Mouse (Mus musculus) liver, embryonic 13.5 days (tissue): Measurements from ENCODE around the gene Camk2n1. TPM values are rescaled to one million over a fixed set of nuclear protein-coding genes. Genes with fewer than 3 reads are reported as not detected.
"Not testable (repeated sequence)": the region's sequence is repeated elsewhere in the genome, so short reads cannot be mapped to it uniquely, and the experiment has no call there.

ENCODE experiments used
- ATAC-seq: fragments of 200-750 bp; cut with Nextera tagmentation; 2 replicates; pipeline ENCODE4 v1.8.0; 2017; ENCODE audit warnings: low read depth, mild to moderate bottlenecking, moderate number of reproducible peaks, moderate library complexity
- DNase-seq: peaks from one replicate; pipeline ENCODE4 v3.0.0; 2022
- H3K27ac ChIP-seq: fragments of 300-500 bp; sonication (generic); 2 replicates; pipeline ENCODE4 v1.5.1; 2015; ENCODE audit warnings: moderate library complexity, mild to moderate bottlenecking, inconsistent platforms
- H3K27me3 ChIP-seq: fragments of 300-500 bp; sonication (generic); 2 replicates; pipeline ENCODE4 v1.6.1; 2015; ENCODE audit warnings: mild to moderate bottlenecking, inconsistent platforms
- H3K36me3 ChIP-seq: fragments of 300-500 bp; sonication (generic); 2 replicates; pipeline ENCODE4 v1.6.1; 2015; ENCODE audit warnings: mild to moderate bottlenecking, inconsistent platforms
- H3K4me1 ChIP-seq: fragments of 300-500 bp; sonication (generic); replicated peaks from 2 replicates; pipeline ENCODE4 v1.6.1; 2015; ENCODE audit warnings: inconsistent platforms
- H3K4me2 ChIP-seq: fragments of 300-500 bp; sonication (generic); 2 replicates; pipeline ENCODE4 v1.6.1; 2015; ENCODE audit warnings: inconsistent platforms, mild to moderate bottlenecking, moderate library complexity
- H3K4me3 ChIP-seq: fragments of 300-500 bp; sonication (generic); replicated peaks from 2 replicates; pipeline ENCODE4 v1.5.1; 2015; ENCODE audit warnings: mild to moderate bottlenecking, inconsistent platforms
- H3K9ac ChIP-seq: fragments of 300-500 bp; sonication (generic); 2 replicates; pipeline ENCODE4 v1.6.1; 2015; ENCODE audit warnings: mild to moderate bottlenecking, inconsistent platforms
- H3K9me3 ChIP-seq: fragments of 300-500 bp; sonication (generic); replicated peaks from 2 replicates; pipeline ENCODE4 v1.6.1; 2016; ENCODE audit warnings: inconsistent platforms
- WGBS: fragments of 180-500 bp; shearing (Covaris S2); methylation state at CpG from one replicate; pipeline ENCODE4 v1.1.7; 2015; ENCODE audit not compliant: insufficient replicate concordance; 5-methylcytosine and 5-hydroxymethylcytosine counted together
- polyA plus RNA-seq: library from polyadenylated mRNA; unstranded; fragments of >200 nt; fragmentation: Nextera tagmentation; extraction: Ambion mirVana; gene quantifications from 2 replicates; pipeline ENCODE4 v1.2.1, GENCODE M21; 2015

Gene Camk2n1
- polyA plus RNA-seq, 1 experiment from 2014 or later = 1.3 TPM

DNA sequence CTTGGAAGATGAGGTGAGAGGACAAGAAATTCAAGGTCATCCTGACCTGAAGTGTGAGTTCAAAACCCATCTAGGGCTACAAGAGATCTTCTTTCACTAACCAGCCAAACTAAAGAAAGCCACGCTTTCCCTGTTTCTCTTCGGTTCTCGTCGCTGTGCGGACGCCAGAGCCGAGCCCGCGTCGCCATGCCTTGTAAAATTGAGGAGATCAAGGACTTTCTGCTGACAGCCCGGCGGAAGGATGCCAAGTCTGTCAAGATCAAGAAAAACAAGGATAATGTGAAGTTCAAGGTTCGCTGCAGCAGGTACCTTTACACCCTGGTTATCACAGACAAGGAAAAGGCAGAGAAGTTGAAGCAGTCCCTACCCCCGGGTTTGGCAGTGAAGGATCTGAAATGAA, 28.5 kb upstream of the Camk2n1 start:
- H3K4me2 ChIP-seq, H3K27ac ChIP-seq, DNase-seq, H3K9me3 ChIP-seq, H3K4me3 ChIP-seq, H3K36me3 ChIP-seq, H3K27me3 ChIP-seq, H3K4me1 ChIP-seq, ATAC-seq, H3K9ac ChIP-seq: not testable (repeated sequence)
- WGBS = 72% methylated on average over 14 of the region's 14 CpGs

DNA sequence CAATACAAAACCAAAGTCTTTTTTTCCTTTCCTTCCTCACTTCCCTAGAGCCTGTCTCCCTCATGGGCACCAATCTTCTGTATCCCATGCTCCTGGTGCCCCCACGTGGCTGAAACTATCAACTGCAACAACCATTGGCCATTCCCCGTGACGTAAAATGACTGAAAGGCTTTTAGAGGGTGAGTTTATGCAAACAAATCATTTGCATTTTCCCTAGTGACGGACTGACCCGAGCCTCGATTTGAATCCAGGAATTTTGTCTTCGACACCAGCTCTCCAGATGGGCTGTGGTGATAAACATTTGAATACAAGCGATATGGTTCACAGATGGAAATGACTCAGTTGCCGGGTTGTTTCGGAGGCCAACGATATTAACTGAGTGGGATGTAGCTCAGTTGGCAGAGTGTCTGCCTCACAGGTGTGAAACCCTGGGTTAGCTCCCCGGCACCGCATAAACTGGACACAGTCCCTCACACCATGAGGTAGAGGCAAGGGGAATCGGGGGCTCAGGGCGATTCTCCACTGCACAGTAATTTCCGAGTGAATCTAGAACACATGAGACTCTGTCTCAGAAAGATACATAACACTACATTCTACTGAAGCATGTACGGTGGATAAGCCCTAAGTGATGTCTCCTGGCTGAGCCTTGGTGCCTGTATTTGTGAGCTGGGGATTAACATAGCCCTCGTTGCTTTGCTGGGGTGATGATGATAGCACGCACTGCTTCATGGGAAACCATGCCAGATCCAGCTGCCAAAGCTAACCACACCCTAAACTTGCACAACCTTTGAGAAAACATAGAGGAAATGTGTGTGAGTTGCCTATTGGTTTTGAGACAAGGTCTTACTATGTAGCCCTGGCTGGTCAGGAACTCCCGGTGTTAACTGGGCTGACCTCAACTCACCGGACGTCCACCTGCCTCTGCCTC, 27.1 kb upstream of the Camk2n1 start:
- ATAC-seq (peak; percentile 45; the same call in 1 of the 2 replicates), DNase-seq (peak; percentile 47)
- Histone ChIP-seq H3K4me3 (no peak overlapping the region), H3K9me3 (no peaks in the 10 kb centered on the region), H3K27ac (no peak overlapping the region), H3K4me2 (peak overlapping the region; percentile 13; the same call in 1 of the 2 replicates), H3K4me1 (no peaks in the 10 kb centered on the region), H3K27me3 (peaks cover 9% of the 10 kb centered on the region), H3K9ac (no peak overlapping the region), H3K36me3 (no peaks in the 10 kb centered on the region)
- WGBS = 32% methylated on average over 22 of the region's 22 CpGs

DNA sequence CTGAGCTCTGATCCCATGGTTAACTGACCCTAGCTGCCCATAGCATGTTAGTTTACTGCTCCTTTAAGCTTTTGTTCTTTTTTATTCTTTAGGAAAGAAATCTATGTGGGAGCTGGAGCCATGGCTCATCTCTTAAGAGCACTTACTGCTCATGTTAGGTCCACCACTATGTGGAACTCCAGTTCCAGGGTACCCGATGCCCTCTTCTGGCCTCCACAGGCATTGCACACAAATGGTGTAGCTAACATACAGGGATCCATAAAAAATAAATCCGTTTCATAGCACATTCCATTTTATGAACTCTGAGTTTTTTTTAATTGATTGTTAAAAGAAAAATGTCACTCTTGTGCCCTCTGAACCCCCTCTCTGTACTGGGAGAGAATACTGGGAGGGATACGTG, 24.3 kb upstream of the Camk2n1 start:
- Histone ChIP-seq H3K4me3 (no peak overlapping the region), H3K4me2 (no peak overlapping the region), H3K27me3 (peaks cover 13% of the 10 kb centered on the region), H3K4me1 (peaks cover 5% of the 10 kb centered on the region), H3K36me3 (no peaks in the 10 kb centered on the region), H3K9ac (no peak overlapping the region), H3K27ac (no peak overlapping the region), H3K9me3 (no peaks in the 10 kb centered on the region)
- no peak for DNase-seq
- WGBS = 29% methylated on average over 3 of the region's 3 CpGs
- ATAC-seq = no peak

DNA sequence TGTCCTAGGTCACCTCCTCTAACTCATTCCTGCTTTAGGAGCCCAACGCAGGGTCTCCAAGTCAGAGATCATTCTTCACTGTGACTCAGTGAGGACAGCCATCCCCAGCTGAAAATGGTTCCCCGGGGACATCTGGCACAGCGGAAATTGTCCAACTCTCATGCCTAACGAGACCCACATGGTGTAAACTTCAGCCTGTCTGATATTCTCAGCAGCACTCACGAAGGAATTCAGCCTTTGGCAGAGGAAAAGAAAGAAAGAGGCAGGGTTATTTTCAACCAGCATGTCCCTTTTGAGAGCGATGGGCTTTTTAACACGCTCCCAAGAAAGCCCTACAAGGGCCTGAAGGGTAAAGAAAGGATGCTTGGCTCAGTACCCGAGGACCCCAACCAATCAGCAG, 22.8 kb upstream of the Camk2n1 start:
- ATAC-seq (no peak), DNase-seq (no peak)
- H3K4me1 ChIP-seq = peaks cover 21% of the 10 kb centered on the region
- H3K27me3 ChIP-seq = peaks cover 13% of the 10 kb centered on the region
- H3K27ac ChIP-seq = no peak overlapping the region
- no peak overlapping the region for H3K9ac ChIP-seq
- H3K4me2 ChIP-seq = no peak overlapping the region
- 43% methylated on average over 8 of the region's 8 CpGs for WGBS
- peaks cover 2% of the 10 kb centered on the region for H3K36me3 ChIP-seq
- H3K9me3 ChIP-seq = no peaks in the 10 kb centered on the region
- no peak overlapping the region for H3K4me3 ChIP-seq

DNA sequence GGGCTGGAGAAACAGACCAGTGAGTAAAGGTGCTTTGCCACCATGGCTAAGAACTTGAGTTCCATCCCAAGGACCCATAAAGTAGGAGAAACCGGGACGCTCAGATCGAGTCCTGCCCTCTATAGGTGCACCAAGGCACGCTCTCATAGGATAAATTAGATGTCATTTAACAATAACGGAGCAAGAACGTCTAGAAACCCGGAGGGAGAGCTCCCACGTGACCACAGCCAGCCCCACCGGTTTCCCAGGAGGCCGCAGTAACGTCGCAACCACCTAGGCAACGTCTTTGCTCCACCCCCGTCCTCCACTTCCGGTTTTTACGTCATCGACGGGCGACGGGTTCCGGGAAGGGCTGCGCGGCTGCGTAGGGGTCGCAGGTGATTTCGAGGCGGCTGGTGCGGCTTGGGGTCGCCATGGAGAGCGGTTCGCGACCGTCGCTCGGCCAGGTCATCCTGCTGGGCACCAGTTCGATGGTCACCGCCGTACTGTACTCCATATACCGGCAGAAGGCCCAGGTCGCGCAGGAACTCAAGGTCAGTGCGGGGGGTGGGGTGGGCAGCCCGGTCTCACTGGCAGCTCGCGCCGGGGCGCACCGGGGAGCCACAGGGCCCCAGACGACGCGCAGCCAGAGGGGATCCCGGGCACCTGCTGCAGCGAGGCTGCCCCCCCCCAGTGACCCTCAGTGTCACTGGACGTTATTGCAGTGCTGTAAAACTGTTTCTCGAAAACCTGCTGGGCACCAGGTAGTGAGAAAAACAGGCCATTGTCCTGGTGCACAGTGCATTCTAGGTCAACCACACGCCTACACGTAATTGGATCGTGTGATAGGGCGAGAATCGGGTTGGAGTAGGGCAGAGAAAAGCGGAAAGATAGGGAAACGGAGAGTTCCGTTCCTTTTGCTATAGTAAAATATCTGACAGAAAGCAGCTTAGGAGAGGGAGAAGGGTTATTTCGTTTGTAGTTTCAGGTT, 19.5 kb upstream of the Camk2n1 start, which contains the start of gene Mul1:
Gene Mul1, plus strand, starts transcription at position 325 of the 970 bp plus-strand sequence.
- peak within 1 kb of the TSS; percentile 98 for H3K4me3 ChIP-seq
- H3K27me3 ChIP-seq = peaks cover 13% of the 10 kb centered on the region
- peak within 1 kb of the TSS; percentile 39 for H3K27ac ChIP-seq
- no peaks in the 10 kb centered on the region for H3K9me3 ChIP-seq
- H3K36me3 ChIP-seq = peaks cover 35% of the 10 kb centered on the region
- peak within 1 kb of the TSS; percentile 88 for H3K4me2 ChIP-seq
- WGBS = under 1% methylated on average over 64 of the region's 64 CpGs
- ATAC-seq (peak; percentile 90), DNase-seq (peak; percentile 86)
- H3K9ac ChIP-seq = peak within 1 kb of the TSS; percentile 88
- H3K4me1 ChIP-seq = peaks cover 22% of the 10 kb centered on the region

DNA sequence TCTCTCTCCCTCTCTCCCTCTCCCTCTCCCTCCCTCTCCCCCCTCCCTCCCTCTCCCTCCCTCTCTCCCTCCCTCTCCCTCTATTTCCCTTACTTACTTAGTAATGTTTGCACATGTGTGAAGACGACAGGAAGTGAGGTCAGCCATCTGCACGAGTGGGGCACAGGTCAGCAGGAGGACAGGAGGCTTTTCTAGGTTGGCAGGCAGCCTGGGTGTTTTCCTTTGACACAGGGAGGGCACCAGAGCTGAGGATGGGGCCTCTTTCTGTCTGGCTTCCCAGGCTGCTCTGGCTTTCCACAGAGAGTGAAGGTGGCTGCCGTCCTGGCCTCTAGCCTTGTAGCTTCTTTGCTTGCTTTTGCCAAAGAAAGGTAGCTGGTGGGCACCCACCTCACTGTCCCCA, 14.1 kb upstream of the Camk2n1 start:
- no peak overlapping the region for H3K9ac ChIP-seq
- H3K4me3 ChIP-seq = no peak overlapping the region
- H3K4me2 ChIP-seq = no peak overlapping the region
- H3K36me3 ChIP-seq = peaks cover 55% of the 10 kb centered on the region
- peaks cover 6% of the 10 kb centered on the region; the same call in 1 of the 2 replicates for H3K27me3 ChIP-seq
- no peak overlapping the region for H3K27ac ChIP-seq
- no peak for ATAC-seq
- no peaks in the 10 kb centered on the region for H3K9me3 ChIP-seq
- 62% methylated on average over 3 of the region's 3 CpGs for WGBS
- peaks cover 20% of the 10 kb centered on the region for H3K4me1 ChIP-seq
- no peak for DNase-seq

DNA sequence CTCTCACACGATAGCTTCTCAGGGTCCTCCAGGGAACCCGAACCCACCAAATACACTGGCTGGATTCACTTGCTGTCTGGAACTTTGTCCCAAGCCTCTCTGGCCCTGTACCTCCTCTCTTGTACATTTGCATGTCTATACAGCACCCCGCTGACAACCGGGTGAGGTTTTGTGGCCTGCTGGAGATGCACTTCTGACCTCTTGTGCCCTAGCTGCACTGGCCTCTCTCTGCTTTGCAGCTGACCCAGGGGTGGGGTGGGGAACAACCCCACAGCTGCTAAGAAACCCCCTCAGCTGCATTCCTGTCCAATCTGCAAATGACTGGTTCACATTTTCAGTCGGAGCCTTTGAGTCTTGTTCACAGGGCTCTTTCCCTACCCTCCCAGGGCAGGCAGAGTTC, 9.2 kb upstream of the Camk2n1 start:
- H3K4me2 ChIP-seq = no peak overlapping the region
- H3K36me3 ChIP-seq = peaks cover 17% of the 10 kb centered on the region
- no peak for DNase-seq
- peaks cover 50% of the 10 kb centered on the region for H3K27me3 ChIP-seq
- 29% methylated on average over 5 of the region's 5 CpGs for WGBS
- ATAC-seq = no peak
- H3K9me3 ChIP-seq = no peaks in the 10 kb centered on the region
- H3K9ac ChIP-seq = no peak overlapping the region
- H3K4me3 ChIP-seq = no peak overlapping the region
- H3K27ac ChIP-seq = no peak overlapping the region
- H3K4me1 ChIP-seq = peaks cover 9% of the 10 kb centered on the region; the same call in 1 of the 2 replicates

DNA sequence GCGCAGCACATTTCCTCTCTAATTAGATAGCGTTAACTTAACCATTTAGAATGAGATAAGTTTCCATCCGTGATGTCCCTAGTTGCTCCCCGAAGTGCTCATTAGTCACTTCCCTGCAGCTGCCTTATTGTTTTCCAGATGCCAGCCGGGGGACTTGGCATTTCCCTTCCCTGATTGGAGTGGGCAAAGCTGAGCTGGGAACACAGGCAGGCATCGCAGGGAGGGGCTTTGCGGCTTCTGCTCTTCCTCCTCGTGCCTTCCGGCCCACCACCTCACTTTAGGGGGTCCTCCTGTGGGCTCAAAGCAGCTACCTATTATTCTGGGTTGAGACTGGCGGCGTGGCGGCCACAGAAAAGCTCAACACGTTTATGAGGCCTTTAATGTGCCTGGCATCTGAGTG, 7.1 kb upstream of the Camk2n1 start:
- H3K4me1 ChIP-seq = peaks cover 8% of the 10 kb centered on the region; the same call in 1 of the 2 replicates
- no peak overlapping the region for H3K4me3 ChIP-seq
- DNase-seq = no peak
- ATAC-seq = no peak
- no peak overlapping the region for H3K9ac ChIP-seq
- 18% methylated on average over 13 of the region's 13 CpGs for WGBS
- H3K4me2 ChIP-seq = no peak overlapping the region
- H3K27me3 ChIP-seq = peaks cover 68% of the 10 kb centered on the region
- no peaks in the 10 kb centered on the region for H3K36me3 ChIP-seq
- H3K9me3 ChIP-seq = no peaks in the 10 kb centered on the region
- H3K27ac ChIP-seq = no peak overlapping the region

DNA sequence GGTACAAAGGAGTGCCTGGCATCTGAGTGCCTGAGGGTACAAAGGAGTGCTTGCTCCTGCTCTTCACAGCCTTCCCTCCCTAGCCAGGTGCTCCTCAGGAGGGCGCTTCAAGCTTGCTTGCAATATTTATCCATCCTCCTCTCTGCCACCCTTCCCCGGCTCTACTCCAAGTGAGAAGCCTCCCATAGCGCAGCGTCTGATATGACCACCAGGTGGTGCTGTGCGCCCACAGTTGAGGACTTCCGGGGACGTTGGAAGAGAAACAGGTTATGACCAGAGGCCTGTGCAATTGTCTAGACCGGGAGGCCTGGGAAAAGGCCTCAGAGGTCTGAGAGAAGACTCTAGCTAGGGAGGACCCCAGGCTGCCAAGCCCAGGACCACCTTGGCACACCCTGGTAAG, 6.7 kb upstream of the Camk2n1 start:
- Histone ChIP-seq H3K4me3 (no peak overlapping the region), H3K9me3 (no peaks in the 10 kb centered on the region), H3K4me1 (peaks cover 4% of the 10 kb centered on the region; the same call in 1 of the 2 replicates), H3K27me3 (peaks cover 72% of the 10 kb centered on the region), H3K36me3 (no peaks in the 10 kb centered on the region), H3K9ac (no peak overlapping the region), H3K27ac (no peak overlapping the region), H3K4me2 (no peak overlapping the region)
- ATAC-seq (peak; percentile 70; the same call in 1 of the 2 replicates), DNase-seq (peak; percentile 59)
- 1% methylated on average over 8 of the region's 8 CpGs for WGBS

DNA sequence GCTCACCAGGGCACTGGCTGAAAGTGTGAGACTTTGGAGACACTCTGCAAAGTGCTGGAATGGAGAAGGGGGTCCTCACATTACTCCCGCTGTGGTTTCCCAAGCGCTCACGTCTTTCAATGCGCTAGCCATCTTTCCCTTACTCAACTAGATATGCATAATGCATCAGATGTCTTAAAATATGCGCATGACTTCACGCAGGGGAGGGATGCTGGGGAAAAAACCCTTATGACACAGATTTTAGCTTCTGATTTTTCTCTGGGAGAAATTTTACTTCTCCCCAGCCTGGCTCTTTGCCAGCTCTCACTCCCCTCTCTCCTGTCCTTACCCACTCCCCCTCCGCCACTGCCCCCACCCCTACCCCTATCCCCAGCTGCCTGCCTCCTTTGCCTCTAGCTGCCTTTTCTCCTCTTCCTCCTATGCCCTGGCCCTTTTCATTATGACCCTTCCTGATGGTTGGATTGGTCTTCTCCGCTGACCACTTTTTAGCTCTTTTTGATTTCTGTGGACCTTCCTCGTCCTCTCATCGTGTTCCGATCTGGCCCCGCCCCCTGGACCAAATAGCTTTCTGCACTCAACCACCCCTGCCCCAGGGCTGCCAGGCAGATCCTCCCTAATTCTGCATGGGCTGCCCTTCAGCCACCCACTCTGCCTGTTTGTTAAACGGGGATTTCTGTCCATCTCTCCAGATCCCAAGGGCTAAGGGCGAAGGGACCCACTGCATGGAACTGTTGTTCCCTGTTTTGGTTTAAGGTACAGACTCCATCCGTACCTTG, 6.1 kb upstream of the Camk2n1 start:
- peaks cover 78% of the 10 kb centered on the region for H3K27me3 ChIP-seq
- no peaks in the 10 kb centered on the region for H3K9me3 ChIP-seq
- H3K4me2 ChIP-seq = no peak overlapping the region
- DNase-seq (no peak), ATAC-seq (no peak)
- H3K4me1 ChIP-seq = peaks cover 3% of the 10 kb centered on the region; the same call in 1 of the 2 replicates
- WGBS = 39% methylated on average over 15 of the region's 15 CpGs
- H3K27ac ChIP-seq = no peak overlapping the region
- no peak overlapping the region for H3K4me3 ChIP-seq
- H3K36me3 ChIP-seq = no peaks in the 10 kb centered on the region
- no peak overlapping the region for H3K9ac ChIP-seq
